Mouse (Mus musculus) liver, embryonic 11.5 days (tissue): ENCODE measurements around the gene Hmgb2. TPM values are rescaled to one million over a fixed set of nuclear protein-coding genes. Genes with fewer than 3 reads are reported as not detected.
"Not testable (repeated sequence)": the region's sequence is repeated elsewhere in the genome, so short reads cannot be mapped to it uniquely, and the experiment has no call there.

ENCODE experiments used
- ATAC-seq: fragments of 200-750 bp; cut with Nextera tagmentation; replicated peaks from 2 replicates; pipeline ENCODE4 v1.8.0; 2017; ENCODE audit warnings: moderate number of reproducible peaks, mild to moderate bottlenecking, moderate TSS enrichment, moderate library complexity; ENCODE audit not compliant: low FRiP score
- DNase-seq: peaks from one replicate; pipeline ENCODE4 v3.0.0-alpha.2; 2017; ENCODE audit warnings: low spot score
- H3K27ac ChIP-seq: fragments of 300-500 bp; sonication (generic); 2 replicates; pipeline ENCODE4 v1.5.1; 2014; ENCODE audit warnings: mild to moderate bottlenecking, low read depth, low read length, control low read depth
- H3K27me3 ChIP-seq: fragments of 300-500 bp; sonication (generic); replicated peaks from 2 replicates; pipeline ENCODE4 v1.6.1; 2014; ENCODE audit warnings: low read length, mixed read lengths; ENCODE audit not compliant: control insufficient read depth, insufficient read depth
- H3K36me3 ChIP-seq: fragments of 300-500 bp; sonication (generic); 2 replicates; pipeline ENCODE4 v1.6.1; 2014; ENCODE audit warnings: mild to moderate bottlenecking, low read length, moderate library complexity, mixed read lengths; ENCODE audit not compliant: control insufficient read depth, insufficient read depth
- H3K4me1 ChIP-seq: fragments of 300-500 bp; sonication (generic); replicated peaks from 2 replicates; pipeline ENCODE4 v1.6.1; 2014; ENCODE audit warnings: low read length, mixed read lengths; ENCODE audit not compliant: control insufficient read depth, insufficient read depth
- H3K4me2 ChIP-seq: fragments of 300-500 bp; sonication (generic); 2 replicates; pipeline ENCODE4 v1.6.1; 2014; ENCODE audit warnings: mild to moderate bottlenecking, control low read depth, moderate library complexity
- H3K4me3 ChIP-seq: fragments of 300-500 bp; sonication (generic); 2 replicates; pipeline ENCODE4 v1.5.1; 2014; ENCODE audit warnings: low read depth, low read length, control low read depth
- H3K9ac ChIP-seq: fragments of 300-500 bp; sonication (generic); 2 replicates; pipeline ENCODE4 v1.6.1; 2014; ENCODE audit warnings: low read depth, low read length, control low read depth
- H3K9me3 ChIP-seq: fragments of 300-500 bp; sonication (generic); 2 replicates; pipeline ENCODE4 v1.6.1; 2016; ENCODE audit warnings: low read length, inconsistent platforms, mixed read lengths; ENCODE audit not compliant: control insufficient read depth
- WGBS: fragments of 180-500 bp; shearing (Covaris S2); extraction: QIAGEN DNeasy Blood & Tissue Kit; methylation state at CpG from one replicate; pipeline ENCODE4 v1.1.7; 2014; 5-methylcytosine and 5-hydroxymethylcytosine counted together
- polyA plus RNA-seq: library from polyadenylated mRNA; unstranded; fragments of >200 nt; fragmentation: Nextera tagmentation; extraction: Ambion mirVana; gene quantifications from 2 replicates; pipeline ENCODE4 v1.2.1, GENCODE M21; 2014

Gene Hmgb2
- polyA plus RNA-seq, 1 experiment from 2014 or later: 542 TPM

- H3K27ac ChIP-seq: no peak overlapping the region
- no peaks in the 10 kb centered on the region; the same call in 1 of the 2 replicates for H3K36me3 ChIP-seq
- ATAC-seq (peak; percentile 64; the same call in 1 of the 2 replicates), DNase-seq (peak; percentile 66)
- no peak overlapping the region for H3K4me3 ChIP-seq
- H3K27me3 ChIP-seq: no peaks in the 10 kb centered on the region
- no peak overlapping the region for H3K9ac ChIP-seq
- H3K9me3 ChIP-seq: no peaks in the 10 kb centered on the region; the same call in 1 of the 2 replicates
- H3K4me1 ChIP-seq: peaks cover 3% of the 10 kb centered on the region; the same call in 1 of the 2 replicates
- no peak overlapping the region for H3K4me2 ChIP-seq
- WGBS: 43% methylated on average over 5 of the region's 5 CpGs
Observed at GRCm38 (mm10) chr8:57503641-57504040, 8.1 kb upstream of the Hmgb2 start.

GRCm38 (mm10) chr8:57505500-57505899 lies 6.2 kb upstream of the Hmgb2 start:
- H3K9ac ChIP-seq, H3K4me1 ChIP-seq, DNase-seq, H3K4me3 ChIP-seq, H3K36me3 ChIP-seq, H3K9me3 ChIP-seq, H3K27ac ChIP-seq, H3K4me2 ChIP-seq, H3K27me3 ChIP-seq, ATAC-seq: not testable (repeated sequence)
- 85% methylated on average over 1 of the region's 1 CpGs for WGBS

GRCm38 (mm10) chr8:57507556-57508063 lies 4.1 kb upstream of the Hmgb2 start:
- no peaks in the 10 kb centered on the region for H3K27me3 ChIP-seq
- no peaks in the 10 kb centered on the region; the same call in 1 of the 2 replicates for H3K9me3 ChIP-seq
- H3K36me3 ChIP-seq: no peaks in the 10 kb centered on the region; the same call in 1 of the 2 replicates
- 79% methylated on average over 4 of the region's 4 CpGs for WGBS
- H3K4me2 ChIP-seq: no peak overlapping the region
- H3K9ac ChIP-seq: no peak overlapping the region
- peaks cover 7% of the 10 kb centered on the region; the same call in 1 of the 2 replicates for H3K4me1 ChIP-seq
- H3K27ac ChIP-seq: no peak overlapping the region
- DNase-seq (no peak), ATAC-seq (no peak)
- H3K4me3 ChIP-seq: no peak overlapping the region

GRCm38 (mm10) chr8:57508657-57509056 lies 3.0 kb upstream of the Hmgb2 start:
- no peak for ATAC-seq
- Histone ChIP-seq H3K36me3 (peaks cover 6% of the 10 kb centered on the region), H3K27me3 (no peaks in the 10 kb centered on the region), H3K4me2 (no peak overlapping the region), H3K4me1 (peaks cover 7% of the 10 kb centered on the region; the same call in 1 of the 2 replicates), H3K9me3 (no peaks in the 10 kb centered on the region; the same call in 1 of the 2 replicates), H3K4me3 (no peak overlapping the region), H3K9ac (no peak overlapping the region), H3K27ac (no peak overlapping the region)
- 79% methylated on average over 4 of the region's 4 CpGs for WGBS
- no peak for DNase-seq

- DNase-seq: no peak
- no peak for ATAC-seq
- WGBS: 2% methylated on average over 31 of the region's 31 CpGs
Observed at GRCm38 (mm10) chr8:57510791-57511315, 854 bp upstream of the Hmgb2 start.

GRCm38 (mm10) chr8:57512141-57513056 lies 692 bp downstream of the Hmgb2 start:
- Histone ChIP-seq H3K9me3 (no peaks in the 10 kb centered on the region; the same call in 1 of the 2 replicates), H3K4me3 (peak overlapping the region; percentile 96), H3K27ac (peak overlapping the region; percentile 100), H3K9ac (peak overlapping the region; percentile 100), H3K36me3 (peaks cover 17% of the 10 kb centered on the region), H3K4me2 (peak overlapping the region; percentile 86), H3K4me1 (peaks cover 3% of the 10 kb centered on the region; the same call in 1 of the 2 replicates), H3K27me3 (no peaks in the 10 kb centered on the region)
- WGBS: under 1% methylated on average over 64 of the region's 96 CpGs
- peak; percentile 56 for DNase-seq
- ATAC-seq: peak; percentile 42

More at GRCm38 (mm10) chr8:57510791-57511315, 854 bp upstream of the Hmgb2 start:
- peak overlapping the region; percentile 85 for H3K27ac ChIP-seq
- H3K4me1 ChIP-seq: peaks cover 3% of the 10 kb centered on the region; the same call in 1 of the 2 replicates
- H3K36me3 ChIP-seq: peaks cover 15% of the 10 kb centered on the region
- H3K9ac ChIP-seq: peak overlapping the region; percentile 89
- H3K9me3 ChIP-seq: no peaks in the 10 kb centered on the region; the same call in 1 of the 2 replicates
- no peaks in the 10 kb centered on the region for H3K27me3 ChIP-seq
- H3K4me3 ChIP-seq: peak overlapping the region; percentile 96
- H3K4me2 ChIP-seq: peak overlapping the region; percentile 87

GRCm38 (mm10) chr8:57513178-57513661 lies 1.5 kb downstream of the Hmgb2 start:
- not testable (repeated sequence) for H3K27me3 ChIP-seq, H3K4me1 ChIP-seq, H3K9me3 ChIP-seq, DNase-seq, ATAC-seq
- 9% methylated on average over 9 of the region's 10 CpGs for WGBS
- peak overlapping the region; percentile 100 for H3K9ac ChIP-seq
- peak overlapping the region; percentile 86 for H3K4me2 ChIP-seq
- H3K36me3 ChIP-seq: peaks cover 19% of the 10 kb centered on the region
- peak overlapping the region; percentile 100 for H3K27ac ChIP-seq
- peak overlapping the region; percentile 96 for H3K4me3 ChIP-seq

GRCm38 (mm10) chr8:57516685-57517084 lies 5.0 kb downstream of the Hmgb2 start:
- H3K27ac ChIP-seq, H3K4me3 ChIP-seq, H3K4me1 ChIP-seq, ATAC-seq, DNase-seq, H3K9me3 ChIP-seq, H3K27me3 ChIP-seq, H3K9ac ChIP-seq, H3K4me2 ChIP-seq: not testable (repeated sequence)
- WGBS: 79% methylated on average over 5 of the region's 5 CpGs
- H3K36me3 ChIP-seq: peaks cover 19% of the 10 kb centered on the region
